Comparison of ENCODE assay signal across 19 mouse cellular contexts in the genomic region with DNA sequence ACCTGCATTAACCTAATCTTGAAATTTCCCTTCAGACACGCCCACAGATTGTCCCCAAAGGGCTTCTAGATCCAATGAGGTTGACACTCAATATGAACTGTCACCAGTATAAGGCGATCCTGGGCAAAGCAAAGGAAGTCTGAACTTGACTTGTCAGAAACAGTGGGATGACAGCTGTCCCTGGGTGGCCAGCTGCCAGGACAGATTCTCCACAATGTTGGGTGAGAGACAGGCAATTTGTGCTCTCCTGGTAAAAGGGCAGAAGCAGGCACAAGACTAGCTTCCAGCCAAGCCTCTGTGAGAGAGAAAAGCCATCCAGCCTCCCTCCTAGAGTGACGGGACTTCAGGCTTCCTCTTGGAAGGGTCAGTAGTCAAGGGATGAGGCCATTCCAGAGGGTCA.
DNase-seq lines count a peak whose midpoint lies in the region; TF ChIP-seq lines count a peak whose summit lies in the region.
"Had no signal": no experiment of that assay in that cellular context is flagged by ENCODE, and none has a peak within 500 bp of the region (broad histone marks: within the 10 kb centered on the region; RNA-seq: fewer than 3 reads in every experiment).

No protein-coding gene starts in this region.

- peak; percentile 79 for DNase-seq in heart, adult 11 months
- DNase-seq in heart, embryonic 10.5 days (ENCODE audit: low spot score) = no peak
- DNase-seq in adipocyte (ENCODE audit: low spot score) = peak; percentile 19
- peak; percentile 8 for DNase-seq in brain, embryonic 14.5 days (ENCODE audit: low read depth)
- DNase-seq in gastrocnemius, adult 2 months = no peak
- no peak for DNase-seq in thymus, postnatal 10 days (ENCODE audit: low spot score in 2 of 2)
- DNase-seq: adrenal gland, adult 8-10 months; adrenal gland, postnatal 14 days; adrenal gland, postnatal 36 days; cerebellum, adult 11 months; cerebellum, adult 2 months; cerebellum, adult 9-10 months; cerebellum, postnatal 36 days; embryo, embryonic 11 days had no signal

- H3K27ac ChIP-seq in heart, embryonic 10.5 days = no peak overlapping the region
- H3K27ac ChIP-seq in gastrocnemius, adult 2 months = no peak overlapping the region
- H3K27ac ChIP-seq: embryonic facial prominence, embryonic 13.5 days; embryonic facial prominence, embryonic 15.5 days; forebrain, embryonic 10.5 days; forebrain, embryonic 12.5 days had no signal

- peaks cover 42% of the 10 kb centered on the region for H3K36me3 ChIP-seq in heart, embryonic 10.5 days
- H3K36me3 ChIP-seq: forebrain, embryonic 10.5 days; forebrain, embryonic 12.5 days had no signal

- H3K9me3 ChIP-seq in heart, embryonic 10.5 days = no peaks in the 10 kb centered on the region
- H3K9me3 ChIP-seq: embryonic facial prominence, embryonic 13.5 days; embryonic facial prominence, embryonic 15.5 days; forebrain, embryonic 10.5 days; forebrain, embryonic 12.5 days had no signal

- intact Hi-C loops in gastrocnemius, adult 2 months (cut with DNase I) = no loop called here

- H3K4me3 ChIP-seq in heart, embryonic 10.5 days = no peak overlapping the region
- no peak overlapping the region for H3K4me3 ChIP-seq in gastrocnemius, adult 2 months
- H3K4me3 ChIP-seq: embryonic facial prominence, embryonic 13.5 days; embryonic facial prominence, embryonic 15.5 days; erythroblast, embryonic 14.5 days; forebrain, embryonic 10.5 days; forebrain, embryonic 12.5 days had no signal

- no peak for TF ChIP-seq POLR2A in brain, embryonic 14.5 days (IDR thresholded peaks at IDR 0.05; ENCODE audit: borderline replicate concordance, extremely low read depth, insufficient read depth, insufficient read length, poor library complexity, severe bottlenecking)

- WGBS in heart, embryonic 10.5 days = 85% methylated on average over 3 of the region's 3 CpGs

- H3K4me1 ChIP-seq in heart, embryonic 10.5 days = peaks cover 23% of the 10 kb centered on the region
- H3K4me1 ChIP-seq: forebrain, embryonic 12.5 days had no signal

- no peaks in the 10 kb centered on the region for H3K27me3 ChIP-seq in heart, embryonic 10.5 days (ENCODE audit: insufficient read depth, poor library complexity, severe bottlenecking)
- H3K27me3 ChIP-seq: embryonic facial prominence, embryonic 13.5 days; embryonic facial prominence, embryonic 15.5 days; forebrain, embryonic 12.5 days had no signal

- no peak for TF ChIP-seq CTCF in brain, embryonic 14.5 days (IDR thresholded peaks at IDR 0.05; ENCODE audit: borderline replicate concordance, extremely low read depth, insufficient read depth, insufficient read length)
- TF ChIP-seq CTCF in gastrocnemius, adult 2 months (IDR thresholded peaks at IDR 0.05) = no peak

Comparison
In these comparisons a context has a peak if more than half of its experiments do, and no peak if none do; other contexts are left out.
1. DNase-seq: peak in heart, adult 11 months (single experiment), adipocyte (single experiment) and brain, embryonic 14.5 days (single experiment); none in heart, embryonic 10.5 days (single experiment), gastrocnemius, adult 2 months (single experiment) and thymus, postnatal 10 days (0 of 2).